Mouse (Mus musculus): ENCODE results near the gene Nkain1. TPM values are rescaled to one million over a fixed set of nuclear protein-coding genes. Genes with fewer than 3 reads are reported as not detected.
A peak's percentile ranks its signal among the peaks of the same experiment; 100 is the strongest.

The Nkain1 gene
- polyA plus RNA-seq, 1 experiment, result 36.9 TPM

DNA sequence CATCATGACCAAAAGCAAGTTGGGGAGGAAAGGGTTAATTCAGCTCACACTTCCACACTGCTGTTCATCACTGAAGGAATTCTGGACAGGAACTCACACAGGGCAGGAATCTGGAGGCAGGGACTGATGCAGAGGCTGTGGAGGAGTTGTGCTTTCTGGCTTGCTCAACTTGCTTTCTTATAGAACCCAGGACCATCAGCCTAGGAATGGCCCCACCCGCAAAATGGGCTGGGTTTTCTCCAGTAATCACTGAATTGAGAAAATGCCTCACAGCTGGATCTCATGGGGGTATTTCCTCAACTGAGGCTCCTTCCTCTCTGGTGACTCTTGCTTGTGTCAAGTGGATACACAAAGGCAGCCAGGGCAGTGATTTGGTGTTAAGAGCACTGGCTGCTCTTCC lies 48.9 kb downstream of the Nkain1 start:
- no peaks in the 10 kb centered on the region for H3K27me3 ChIP-seq (ENCODE audit: control insufficient read depth, insufficient read depth, insufficient read length)
- H3K36me3 ChIP-seq (ENCODE audit: control insufficient read depth, insufficient read depth), result no peaks in the 10 kb centered on the region
- no peak overlapping the region for H3ac ChIP-seq (ENCODE audit: control insufficient read depth, insufficient read length, low read depth)
- no peak overlapping the region for H3K4me3 ChIP-seq (ENCODE audit: insufficient read depth, poor library complexity, severe bottlenecking)
- TF ChIP-seq MYOD1 (IDR thresholded peaks at IDR 0.05; ENCODE audit: control insufficient read depth, insufficient read length, low read depth) (no peak), USF1 (IDR thresholded peaks at IDR 0.05; ENCODE audit: low read depth) (no peak), MAX (IDR thresholded peaks at IDR 0.05) (no peak), CEBPB (IDR thresholded peaks at IDR 0.05; ENCODE audit: low read depth) (no peak), FOSL1 (IDR thresholded peaks at IDR 0.05; ENCODE audit: insufficient read depth, low read length, poor library complexity, severe bottlenecking) (no peak), CTCF (IDR thresholded peaks at IDR 0.05; ENCODE audit: control insufficient read depth, insufficient read depth, insufficient read length) (no peak), MYOG (IDR thresholded peaks at IDR 0.05; ENCODE audit: control insufficient read depth, extremely low read depth, insufficient read length) (no peak)
- H3K79me2 ChIP-seq (ENCODE audit: control insufficient read depth, insufficient read depth), result no peaks in the 10 kb centered on the region
- no peaks in the 10 kb centered on the region for H3K79me3 ChIP-seq (ENCODE audit: low read depth)

DNA sequence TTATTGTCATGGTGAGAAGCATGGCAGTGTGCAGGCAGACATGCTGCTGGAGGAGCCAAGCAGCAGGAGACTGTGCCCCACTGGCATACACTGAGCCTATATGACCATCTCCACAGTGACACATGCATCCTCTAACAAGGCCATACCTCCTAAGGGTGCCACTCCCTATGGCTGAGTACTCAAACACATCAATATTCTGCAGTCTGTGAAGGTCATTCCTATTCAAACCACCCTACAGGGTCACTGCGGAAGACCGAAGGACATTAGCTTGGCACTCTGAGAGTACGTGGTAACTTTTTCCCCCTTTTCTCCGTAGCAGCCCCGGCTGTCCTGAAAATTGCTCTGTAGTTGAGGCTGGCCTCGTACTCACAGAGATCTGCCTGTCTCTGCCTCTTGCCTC lies 52.5 kb downstream of the Nkain1 start:
- H3K36me3 ChIP-seq (ENCODE audit: control insufficient read depth, insufficient read depth), result no peaks in the 10 kb centered on the region
- no peaks in the 10 kb centered on the region for H3K79me3 ChIP-seq (ENCODE audit: low read depth)
- TF ChIP-seq MYOD1 (IDR thresholded peaks at IDR 0.05; ENCODE audit: control insufficient read depth, insufficient read length, low read depth) (no peak), MAX (IDR thresholded peaks at IDR 0.05) (no peak), USF1 (IDR thresholded peaks at IDR 0.05; ENCODE audit: low read depth) (no peak), FOSL1 (IDR thresholded peaks at IDR 0.05; ENCODE audit: insufficient read depth, low read length, poor library complexity, severe bottlenecking) (no peak), CTCF (IDR thresholded peaks at IDR 0.05; ENCODE audit: control insufficient read depth, insufficient read depth, insufficient read length) (no peak), CEBPB (IDR thresholded peaks at IDR 0.05; ENCODE audit: low read depth) (no peak)
- H3ac ChIP-seq (ENCODE audit: control insufficient read depth, insufficient read length, low read depth), result no peak overlapping the region
- no peak overlapping the region for H3K4me3 ChIP-seq (ENCODE audit: insufficient read depth, poor library complexity, severe bottlenecking)
- no peaks in the 10 kb centered on the region for H3K27me3 ChIP-seq (ENCODE audit: control insufficient read depth, insufficient read depth, insufficient read length)
- no peaks in the 10 kb centered on the region for H3K79me2 ChIP-seq (ENCODE audit: control insufficient read depth, insufficient read depth)

GRCm38 (mm10) chr4:130520482-130520851 lies 53.5 kb downstream of the Nkain1 start:
- no peaks in the 10 kb centered on the region for H3K27me3 ChIP-seq (ENCODE audit: control insufficient read depth, insufficient read depth, insufficient read length)
- H3K4me3 ChIP-seq (ENCODE audit: insufficient read depth, poor library complexity, severe bottlenecking), result peak overlapping the region; percentile 7
- no peaks in the 10 kb centered on the region for H3K36me3 ChIP-seq (ENCODE audit: control insufficient read depth, insufficient read depth)
- TF ChIP-seq FOSL1 (IDR thresholded peaks at IDR 0.05; ENCODE audit: insufficient read depth, low read length, poor library complexity, severe bottlenecking), result no peak
- no peaks in the 10 kb centered on the region for H3K79me3 ChIP-seq (ENCODE audit: low read depth)
- no peaks in the 10 kb centered on the region for H3K79me2 ChIP-seq (ENCODE audit: control insufficient read depth, insufficient read depth)
- H3ac ChIP-seq (ENCODE audit: control insufficient read depth, insufficient read length, low read depth), result peak overlapping the region; percentile 30

DNA sequence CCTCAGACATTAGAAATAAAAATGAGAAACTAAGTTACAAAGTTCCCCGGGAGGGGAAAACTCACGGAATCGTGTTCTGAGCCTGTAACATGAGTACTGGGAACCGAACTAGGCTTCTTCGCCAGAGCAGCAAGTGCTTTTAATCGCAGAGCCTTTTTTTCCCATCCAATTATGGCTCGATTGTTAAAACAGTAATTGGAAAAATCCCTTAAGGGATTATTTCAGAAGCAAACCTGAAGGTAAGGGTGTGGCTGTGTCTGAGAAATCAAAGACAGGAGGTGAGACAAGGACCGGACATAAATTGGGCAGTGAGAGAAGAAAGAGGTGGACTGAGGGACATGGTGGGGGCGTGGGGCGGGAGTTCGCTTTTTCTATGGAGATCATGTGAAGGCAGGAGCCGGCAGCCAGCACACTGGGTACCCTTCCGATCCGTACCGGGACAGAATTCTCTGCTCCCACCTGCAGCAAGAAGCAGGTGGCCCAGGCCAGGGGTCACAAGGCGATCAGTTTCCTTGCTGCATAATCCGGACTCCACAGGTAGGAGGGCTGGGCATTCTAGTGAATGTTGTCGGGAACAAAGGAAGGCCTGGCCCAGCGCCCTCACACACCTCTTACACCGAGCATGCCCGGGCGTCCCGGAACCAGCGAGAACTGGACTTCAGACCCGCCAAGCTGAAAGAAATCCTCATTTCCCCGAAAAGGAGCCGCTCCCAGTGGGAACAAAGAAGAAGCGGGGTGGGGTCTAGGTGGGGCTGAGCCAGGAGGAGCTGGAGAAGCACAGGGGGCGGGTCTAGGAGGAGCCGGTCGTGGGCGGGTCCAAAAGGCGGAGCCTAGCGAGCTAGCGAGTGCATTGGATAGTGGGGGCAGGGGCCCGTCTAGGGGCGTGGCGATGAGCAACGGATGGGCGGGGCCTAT lies 54.1 kb downstream of the Nkain1 start:
- Histone ChIP-seq H3K79me3 (ENCODE audit: low read depth) (no peaks in the 10 kb centered on the region), H3K79me2 (ENCODE audit: control insufficient read depth, insufficient read depth) (no peaks in the 10 kb centered on the region), H3K36me3 (ENCODE audit: control insufficient read depth, insufficient read depth) (no peaks in the 10 kb centered on the region), H3K27me3 (ENCODE audit: control insufficient read depth, insufficient read depth, insufficient read length) (no peaks in the 10 kb centered on the region), H3K4me3 (ENCODE audit: insufficient read depth, poor library complexity, severe bottlenecking) (peak overlapping the region; percentile 45), H3ac (ENCODE audit: control insufficient read depth, insufficient read length, low read depth) (peak overlapping the region; percentile 80)
- TF ChIP-seq CTCF (IDR thresholded peaks at IDR 0.05; ENCODE audit: control insufficient read depth, insufficient read depth, insufficient read length) (no peak), FOSL1 (IDR thresholded peaks at IDR 0.05; ENCODE audit: insufficient read depth, low read length, poor library complexity, severe bottlenecking) (no peak), USF1 (IDR thresholded peaks at IDR 0.05; ENCODE audit: low read depth) (no peak), MYOG (IDR thresholded peaks at IDR 0.05; ENCODE audit: control insufficient read depth, extremely low read depth, insufficient read length) (no peak), CEBPB (IDR thresholded peaks at IDR 0.05; ENCODE audit: low read depth) (no peak), MAX (IDR thresholded peaks at IDR 0.05) (no peak), MYOD1 (IDR thresholded peaks at IDR 0.05; ENCODE audit: control insufficient read depth, insufficient read length, low read depth) (no peak)

DNA sequence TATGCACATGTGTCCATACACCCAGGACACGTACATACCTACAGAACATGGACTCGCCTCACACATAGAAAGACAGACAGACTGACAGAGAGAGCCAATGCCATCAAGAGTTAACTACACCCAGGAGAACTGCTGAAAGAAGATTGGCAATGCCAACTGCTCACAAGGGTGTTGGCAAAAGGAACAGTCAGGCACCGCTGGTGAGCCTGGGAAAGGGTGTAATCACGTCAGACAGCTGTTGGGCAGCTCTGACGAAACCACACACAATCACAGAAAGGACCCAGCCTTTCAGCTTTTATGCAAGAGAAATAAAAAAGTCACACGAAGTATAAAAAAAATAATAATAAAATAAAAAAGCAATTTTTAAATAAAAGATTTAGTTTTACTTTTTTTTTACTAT lies 57.5 kb downstream of the Nkain1 start:
- TF ChIP-seq MAX (IDR thresholded peaks at IDR 0.05) (no peak), USF1 (IDR thresholded peaks at IDR 0.05; ENCODE audit: low read depth) (no peak), FOSL1 (IDR thresholded peaks at IDR 0.05; ENCODE audit: insufficient read depth, low read length, poor library complexity, severe bottlenecking) (no peak), MYOD1 (IDR thresholded peaks at IDR 0.05; ENCODE audit: control insufficient read depth, insufficient read length, low read depth) (peak; percentile 98), CTCF (IDR thresholded peaks at IDR 0.05; ENCODE audit: control insufficient read depth, insufficient read depth, insufficient read length) (no peak), MYOG (IDR thresholded peaks at IDR 0.05; ENCODE audit: control insufficient read depth, extremely low read depth, insufficient read length) (no peak), CEBPB (IDR thresholded peaks at IDR 0.05; ENCODE audit: low read depth) (no peak)

More for the DNA sequence above, 57.5 kb downstream of the Nkain1 start:
- H3K36me3 ChIP-seq (ENCODE audit: control insufficient read depth, insufficient read depth), result no peaks in the 10 kb centered on the region
- H3K27me3 ChIP-seq (ENCODE audit: control insufficient read depth, insufficient read depth, insufficient read length), result no peaks in the 10 kb centered on the region
- no peaks in the 10 kb centered on the region for H3K79me3 ChIP-seq (ENCODE audit: low read depth)
- no peaks in the 10 kb centered on the region for H3K79me2 ChIP-seq (ENCODE audit: control insufficient read depth, insufficient read depth)
- H3K4me3 ChIP-seq (ENCODE audit: insufficient read depth, poor library complexity, severe bottlenecking), result no peak overlapping the region
- no peak overlapping the region for H3ac ChIP-seq (ENCODE audit: control insufficient read depth, insufficient read length, low read depth)

Other genes with a start within 250 kb of the Nkain1 start
- 34.5 TPM for gene Zcchc17, start 214.2 kb downstream of the Nkain1 start, polyA plus RNA-seq (2012; fragmentation: generic; extraction: Trizol)
- 90.6 TPM for gene Snrnp40, start 214.0 kb downstream of the Nkain1 start, polyA plus RNA-seq (2012; fragmentation: generic; extraction: Trizol)
- 26.2 TPM for gene Pum1, start 89.1 kb upstream of the Nkain1 start, polyA plus RNA-seq (2012; fragmentation: generic; extraction: Trizol)
- 63.6 TPM for gene Sdc3, start 218.4 kb upstream of the Nkain1 start, polyA plus RNA-seq (2012; fragmentation: generic; extraction: Trizol)